Mouse (Mus musculus) limb, embryonic 14.5 days (tissue): ENCODE results near the gene Gm10197. TPM values are rescaled to one million over a fixed set of nuclear protein-coding genes. Genes with fewer than 3 reads are reported as not detected.
A peak's percentile ranks its signal among the peaks of the same experiment; 100 is the strongest.
"Not testable (repeated sequence)": the region's sequence is repeated elsewhere in the genome, so short reads cannot be mapped to it uniquely, and the experiment has no call there.

Experiments
- ATAC-seq: fragments of 200-750 bp; cut with Nextera tagmentation; 2 replicates; pipeline ENCODE4 v1.8.0; 2017; ENCODE audit warnings: low read depth, moderate number of reproducible peaks, moderate TSS enrichment; ENCODE audit not compliant: low FRiP score
- DNase-seq: peaks from one replicate; pipeline ENCODE4 v3.0.0-alpha.2; 2015; ENCODE audit warnings: low spot score
- H3K27ac ChIP-seq: fragments of 300-500 bp; sonication (generic); replicated peaks from 2 replicates; pipeline ENCODE4 v1.5.1; 2014; ENCODE audit warnings: low read depth, mild to moderate bottlenecking, low read length, moderate library complexity, mixed read lengths
- H3K27me3 ChIP-seq: fragments of 300-500 bp; sonication (generic); 2 replicates; pipeline ENCODE4 v1.6.1; 2014; ENCODE audit warnings: low read length, mixed read lengths; ENCODE audit not compliant: control insufficient read depth, insufficient read depth
- H3K36me3 ChIP-seq: fragments of 300-500 bp; sonication (generic); 2 replicates; pipeline ENCODE4 v1.6.1; 2014; ENCODE audit warnings: mild to moderate bottlenecking, low read length, moderate library complexity, mixed read lengths; ENCODE audit not compliant: control insufficient read depth, insufficient read depth
- H3K4me1 ChIP-seq: fragments of 300-500 bp; sonication (generic); 2 replicates; pipeline ENCODE4 v1.6.1; 2014; ENCODE audit warnings: antibody characterized with exemption, low read length, mixed read lengths; ENCODE audit not compliant: control insufficient read depth, insufficient read depth
- H3K4me2 ChIP-seq: fragments of 300-500 bp; sonication (generic); replicated peaks from 2 replicates; pipeline ENCODE4 v1.6.1; 2014; ENCODE audit warnings: low read depth, mild to moderate bottlenecking, low read length, moderate library complexity; ENCODE audit not compliant: severe bottlenecking
- H3K4me3 ChIP-seq: fragments of 300-500 bp; sonication (generic); replicated peaks from 2 replicates; pipeline ENCODE4 v1.5.1; 2014; ENCODE audit warnings: low read length
- H3K9ac ChIP-seq: fragments of 300-500 bp; sonication (generic); 2 replicates; pipeline ENCODE4 v1.6.1; 2014; ENCODE audit warnings: mild to moderate bottlenecking, low read depth, low read length, moderate library complexity; ENCODE audit not compliant: severe bottlenecking
- H3K9me3 ChIP-seq: fragments of 300-500 bp; sonication (generic); 2 replicates; pipeline ENCODE4 v1.6.1; 2016; ENCODE audit warnings: low read length; ENCODE audit not compliant: control insufficient read depth
- POLR2A ChIP-seq: fragments of 200-500 bp; IDR thresholded peaks from 2 replicates; pipeline ENCODE4 v1.8.0; 2012; ENCODE audit warnings: inconsistent platforms, mild to moderate bottlenecking, moderate library complexity, borderline replicate concordance; ENCODE audit not compliant: insufficient read depth, insufficient read length; ENCODE audit errors: extremely low read depth
- WGBS: fragments of 180-500 bp; shearing (Covaris S2); extraction: QIAGEN DNeasy Blood & Tissue Kit; methylation state at CpG from one replicate; pipeline ENCODE4 v1.1.7; 2014; 5-methylcytosine and 5-hydroxymethylcytosine counted together
- polyA plus RNA-seq, 2 experiments: library from polyadenylated mRNA; depleted of rRNA in 1 of 2; stranded (reverse) in 1 of 2; unstranded in 1 of 2; fragments of >200 nt; fragmentation: Nextera tagmentation in 1 of 2; extraction: Ambion mirVana in 1 of 2; gene quantifications; 2 replicates each; pipeline versions ENCODE4 v1.2.1 to v1.2.3; 2012 to 2014

Gm10197 gene
- polyA plus RNA-seq, 2 experiments: not detected

GRCm38 (mm10) chr19:53399213-53399612 lies 27.6 kb upstream of the Gm10197 start:
- Histone ChIP-seq H3K9me3 (no peaks in the 10 kb centered on the region), H3K4me2 (no peak overlapping the region), H3K36me3 (no peaks in the 10 kb centered on the region), H3K27ac (no peak overlapping the region), H3K4me1 (no peaks in the 10 kb centered on the region), H3K4me3 (no peak overlapping the region), H3K27me3 (no peaks in the 10 kb centered on the region), H3K9ac (no peak overlapping the region)
- no peak for TF ChIP-seq POLR2A
- 86% methylated on average over 4 of the region's 4 CpGs for WGBS
- DNase-seq (no peak), ATAC-seq (no peak)

- TF ChIP-seq POLR2A: no peak
- no peak overlapping the region for H3K4me2 ChIP-seq
- H3K27me3 ChIP-seq: no peaks in the 10 kb centered on the region
- no peak overlapping the region for H3K27ac ChIP-seq
- WGBS: 76% methylated on average over 12 of the region's 12 CpGs
- ATAC-seq: no peak
- no peak overlapping the region for H3K4me3 ChIP-seq
- no peak for DNase-seq
- H3K4me1 ChIP-seq: no peaks in the 10 kb centered on the region
- H3K36me3 ChIP-seq: no peaks in the 10 kb centered on the region
- no peaks in the 10 kb centered on the region for H3K9me3 ChIP-seq
- no peak overlapping the region for H3K9ac ChIP-seq
Observed at GRCm38 (mm10) chr19:53397451-53398233, 26.1 kb upstream of the Gm10197 start.

DNA sequence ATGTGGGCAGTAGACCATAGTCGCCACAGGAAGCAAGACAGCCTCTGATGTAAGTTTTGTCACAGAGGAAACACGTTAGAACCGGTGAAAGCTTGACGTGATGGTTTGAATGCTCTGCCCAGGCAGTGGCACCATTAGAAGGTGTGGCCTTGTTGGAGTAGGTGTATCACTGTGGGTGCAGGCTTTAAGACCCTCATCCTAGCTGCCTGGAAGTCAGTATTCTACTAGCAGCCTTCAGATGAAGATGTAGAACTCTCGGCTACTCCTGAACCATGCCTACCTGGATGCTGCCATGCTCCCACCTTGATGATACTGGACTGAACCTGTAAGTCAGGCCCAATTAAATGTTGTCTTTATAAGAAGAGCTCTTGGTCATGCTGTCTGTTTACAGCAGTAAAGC lies 24.2 kb upstream of the Gm10197 start:
- WGBS: 61% methylated on average over 5 of the region's 5 CpGs
- not testable (repeated sequence) for H3K4me2 ChIP-seq, H3K9ac ChIP-seq, DNase-seq, H3K9me3 ChIP-seq, H3K27ac ChIP-seq, ATAC-seq, H3K27me3 ChIP-seq, H3K4me3 ChIP-seq, H3K4me1 ChIP-seq, H3K36me3 ChIP-seq

DNA sequence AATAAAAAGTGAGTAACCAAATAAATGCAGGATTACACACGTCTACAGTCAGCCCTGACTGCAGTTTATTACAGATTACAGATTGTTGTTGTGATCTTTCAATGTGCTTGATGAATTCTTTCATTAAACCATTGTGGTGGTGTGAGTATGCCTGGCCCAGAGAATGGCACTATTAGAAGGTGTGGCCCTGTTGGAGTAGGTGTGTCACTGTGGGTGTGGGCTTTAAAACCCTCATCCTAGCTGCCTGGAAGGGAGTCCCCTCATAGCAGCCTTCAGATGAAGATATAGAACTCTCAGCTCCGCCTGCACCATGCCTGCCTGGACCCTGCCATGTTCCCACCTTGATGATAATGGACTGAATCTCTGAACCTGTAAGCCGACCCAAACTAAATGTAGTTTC lies 23.4 kb upstream of the Gm10197 start:
- H3K36me3 ChIP-seq, H3K27me3 ChIP-seq, H3K27ac ChIP-seq, H3K4me1 ChIP-seq, H3K4me2 ChIP-seq, ATAC-seq, DNase-seq, H3K9me3 ChIP-seq, H3K9ac ChIP-seq, H3K4me3 ChIP-seq: not testable (repeated sequence)
- WGBS: 58% methylated on average over 3 of the region's 3 CpGs

- H3K27me3 ChIP-seq: no peaks in the 10 kb centered on the region
- peaks cover 3% of the 10 kb centered on the region for H3K4me1 ChIP-seq
- TF ChIP-seq POLR2A: no peak
- no peaks in the 10 kb centered on the region for H3K36me3 ChIP-seq
- DNase-seq (peak; percentile 90), ATAC-seq (no peak)
- 15% methylated on average over 7 of the region's 7 CpGs for WGBS
- H3K4me2 ChIP-seq: no peak overlapping the region
- no peak overlapping the region for H3K9ac ChIP-seq
- no peaks in the 10 kb centered on the region for H3K9me3 ChIP-seq
- no peak overlapping the region for H3K4me3 ChIP-seq
- H3K27ac ChIP-seq: no peak overlapping the region
Observed at GRCm38 (mm10) chr19:53394552-53394951, 23.0 kb upstream of the Gm10197 start.

- H3K4me1 ChIP-seq: peaks cover 8% of the 10 kb centered on the region
- H3K4me3 ChIP-seq: no peak overlapping the region
- H3K27ac ChIP-seq: no peak overlapping the region
- TF ChIP-seq POLR2A: no peak
- DNase-seq (no peak), ATAC-seq (no peak)
- no peak overlapping the region for H3K9ac ChIP-seq
- no peak overlapping the region for H3K4me2 ChIP-seq
- H3K9me3 ChIP-seq: no peaks in the 10 kb centered on the region
- no peaks in the 10 kb centered on the region for H3K27me3 ChIP-seq
- peaks cover 4% of the 10 kb centered on the region; the same call in 1 of the 2 replicates for H3K36me3 ChIP-seq
Observed at GRCm38 (mm10) chr19:53393646-53394045, 22.1 kb upstream of the Gm10197 start.
